Mouse (Mus musculus) NIH3T3 (cell line): ENCODE results near the gene Camk2d.

ENCODE experiments used
- DNase-seq: peaks from one replicate; pipeline ENCODE4 v3.0.0-alpha.2; 2012; ENCODE audit warnings: low read depth

Camk2d gene

DNA sequence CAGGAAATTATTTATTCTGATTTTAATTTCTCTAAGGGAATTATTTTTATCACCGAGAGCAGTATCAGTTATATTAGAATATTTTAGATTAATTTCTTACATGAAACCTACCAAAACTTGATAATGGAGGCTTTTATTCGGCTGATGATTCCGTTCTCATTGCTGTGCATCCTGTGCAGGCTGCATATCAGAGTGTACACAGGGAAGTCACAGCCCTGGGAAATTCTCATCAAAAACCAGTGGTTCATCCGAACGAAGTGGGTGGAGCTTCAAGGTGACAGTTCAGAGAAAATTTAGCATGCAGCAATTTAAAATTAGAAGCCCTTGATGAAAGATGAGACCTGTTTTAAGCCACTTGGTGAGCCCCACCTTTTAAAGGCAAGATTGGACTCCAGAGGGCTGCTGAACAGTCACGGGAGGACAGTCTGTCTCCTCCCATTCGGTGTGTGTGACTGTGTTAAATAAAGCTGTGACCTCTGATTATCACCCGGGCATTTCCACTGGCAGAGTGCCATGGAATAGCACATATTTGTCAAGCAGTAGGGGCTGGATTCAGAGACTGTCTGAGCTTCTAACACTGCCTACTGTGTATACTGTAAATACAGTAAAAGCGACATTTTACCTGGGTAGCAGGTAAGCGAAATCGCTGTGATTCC lies 150.2 kb downstream of the Camk2d start:
- DNase-seq: peak; percentile 45

DNA sequence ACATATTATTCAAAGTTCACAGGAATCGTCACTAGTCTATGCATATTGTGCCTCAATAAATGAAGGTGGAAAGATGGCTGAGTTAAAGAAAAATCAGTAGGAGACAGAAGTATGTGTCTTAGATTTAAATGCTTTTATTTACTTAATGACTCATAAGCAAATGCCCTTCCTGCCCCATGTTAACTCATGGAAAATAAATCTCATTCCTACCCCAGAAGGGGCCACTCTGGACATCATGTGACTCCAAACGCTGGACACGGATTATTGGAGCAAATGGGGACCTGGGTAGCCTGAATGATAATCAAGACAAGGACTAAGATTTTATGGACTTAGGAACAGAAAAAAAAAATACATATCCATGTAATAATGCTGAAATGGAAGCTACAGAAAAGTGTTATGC lies 151.5 kb downstream of the Camk2d start:
- peak; percentile 24 for DNase-seq

DNA sequence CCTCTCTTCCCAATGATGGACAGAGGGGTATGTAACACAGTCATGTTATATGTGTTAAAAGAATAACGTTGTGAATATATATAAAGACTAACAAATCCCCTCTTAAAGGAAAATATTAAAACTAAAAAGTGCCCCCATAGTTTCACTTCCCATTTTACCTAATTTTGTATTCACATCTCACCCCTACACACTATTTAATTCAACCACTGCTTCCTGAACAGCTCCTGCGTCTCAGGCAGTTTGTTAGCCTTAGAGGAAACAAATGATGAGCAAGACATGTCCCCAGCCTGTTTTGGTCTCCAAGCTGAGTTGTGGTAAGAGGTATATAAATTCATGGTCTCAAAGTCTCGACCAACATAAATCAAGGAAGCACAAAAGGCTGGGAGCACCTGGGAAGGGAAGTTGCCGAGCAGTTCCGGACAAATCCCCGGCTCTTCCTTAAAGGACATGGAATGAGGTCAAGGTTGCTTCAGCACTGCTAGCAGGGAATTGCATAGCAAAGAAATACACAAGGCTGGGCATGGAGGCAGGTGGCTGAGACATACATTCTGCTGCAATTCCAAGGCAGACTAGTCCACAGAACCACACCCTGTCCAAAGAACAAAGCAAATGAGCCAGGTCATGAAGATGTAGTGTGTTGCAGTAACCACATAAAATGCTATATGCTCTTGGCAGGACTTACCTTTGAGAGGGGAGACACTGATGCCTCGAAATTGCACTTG lies 155.4 kb downstream of the Camk2d start:
- no peak for DNase-seq

DNA sequence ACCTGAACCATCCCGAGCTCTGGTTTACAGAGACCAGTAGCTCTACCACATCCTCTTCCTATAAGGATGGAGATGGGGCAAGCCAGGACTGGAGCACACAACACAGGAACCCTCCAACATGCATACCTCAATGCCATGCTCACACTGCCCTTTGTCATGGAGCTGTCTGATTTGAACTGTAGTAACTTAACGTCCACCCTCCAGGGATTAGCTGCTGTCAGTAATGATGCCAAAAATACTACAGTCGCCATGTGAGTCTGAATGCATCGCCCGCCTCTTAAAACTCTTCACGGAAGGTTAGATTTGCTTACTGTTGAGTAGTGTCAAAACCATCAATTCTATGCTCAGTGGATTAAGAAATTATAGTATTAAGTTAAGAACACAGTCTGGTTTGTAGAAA lies 156.9 kb downstream of the Camk2d start:
- DNase-seq: no peak

DNA sequence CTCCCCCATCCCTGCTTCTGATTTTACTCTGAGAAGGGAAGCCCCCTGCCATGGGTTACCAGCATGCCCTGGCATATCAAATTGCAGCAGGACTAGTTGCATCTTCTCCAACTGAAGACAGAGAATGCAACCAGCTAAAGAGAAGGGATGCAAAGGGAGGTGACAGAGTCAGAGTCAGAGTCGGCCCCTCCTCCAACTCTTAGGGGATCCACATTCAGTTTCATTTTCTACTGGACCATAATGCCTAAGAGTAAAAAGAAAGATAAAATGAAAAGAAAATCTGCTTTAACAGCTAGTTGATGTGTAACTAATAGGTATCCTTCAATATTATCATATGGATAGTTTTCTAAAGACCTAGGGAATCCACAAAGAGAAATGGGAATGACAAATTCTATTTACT lies 162.3 kb downstream of the Camk2d start:
- no peak for DNase-seq

DNA sequence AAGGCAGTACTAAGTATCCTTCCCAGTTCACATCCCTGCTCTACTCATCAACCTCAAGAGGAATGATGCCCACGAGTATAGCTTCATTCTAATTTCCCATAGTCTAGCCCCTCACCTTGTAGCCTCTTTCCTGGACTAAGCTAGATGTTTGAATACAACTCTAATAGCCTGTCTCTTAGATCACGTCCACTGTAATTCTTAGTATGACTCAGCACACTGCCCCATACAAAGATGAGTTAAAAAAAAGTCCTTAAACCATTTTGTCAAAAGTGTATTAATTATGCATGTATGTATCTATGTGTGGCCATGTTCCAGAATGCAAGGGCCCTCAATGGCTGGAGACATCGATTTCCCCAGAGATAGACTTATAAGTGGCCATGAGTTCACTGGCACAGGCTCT lies 164.5 kb downstream of the Camk2d start:
- DNase-seq: no peak

DNA sequence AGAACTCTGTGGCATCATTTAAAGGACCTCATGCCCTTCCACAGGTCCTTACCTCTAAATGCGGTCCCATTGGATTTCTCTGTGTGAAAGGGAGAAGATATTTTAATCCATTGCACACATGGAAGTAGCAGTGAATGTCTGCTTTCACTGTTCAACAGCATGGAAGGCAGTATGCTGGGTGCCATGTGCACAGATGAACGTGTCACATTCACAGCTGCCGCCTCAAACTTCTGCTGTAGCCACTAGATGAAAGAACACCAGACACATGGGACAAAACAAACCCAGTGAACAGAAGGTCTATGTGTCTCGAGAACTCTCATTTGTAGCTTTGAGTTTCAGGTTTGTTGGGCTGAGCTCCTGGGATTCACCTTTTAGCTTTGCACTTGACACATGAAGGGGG lies 168.6 kb downstream of the Camk2d start:
- DNase-seq: no peak

DNA sequence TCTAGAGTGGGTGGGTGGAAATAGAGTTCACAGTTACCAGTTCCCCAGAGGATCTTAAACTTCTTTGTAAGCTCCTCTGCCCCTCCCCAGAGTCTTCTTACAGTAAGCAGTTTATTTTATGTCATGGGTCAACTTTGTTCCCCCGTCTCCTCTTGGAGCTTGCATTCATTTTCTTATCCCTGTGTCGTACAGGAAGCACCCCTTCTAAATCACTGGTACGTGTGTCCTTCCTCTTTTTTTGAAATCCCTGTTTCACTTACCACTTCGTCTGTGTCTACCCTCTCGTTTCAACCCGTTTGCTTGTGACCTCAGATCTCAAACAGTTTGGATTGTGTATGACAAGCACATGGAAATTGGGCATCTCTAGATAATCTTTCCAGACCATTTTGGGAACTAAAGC lies 174.0 kb downstream of the Camk2d start:
- no peak for DNase-seq

DNA sequence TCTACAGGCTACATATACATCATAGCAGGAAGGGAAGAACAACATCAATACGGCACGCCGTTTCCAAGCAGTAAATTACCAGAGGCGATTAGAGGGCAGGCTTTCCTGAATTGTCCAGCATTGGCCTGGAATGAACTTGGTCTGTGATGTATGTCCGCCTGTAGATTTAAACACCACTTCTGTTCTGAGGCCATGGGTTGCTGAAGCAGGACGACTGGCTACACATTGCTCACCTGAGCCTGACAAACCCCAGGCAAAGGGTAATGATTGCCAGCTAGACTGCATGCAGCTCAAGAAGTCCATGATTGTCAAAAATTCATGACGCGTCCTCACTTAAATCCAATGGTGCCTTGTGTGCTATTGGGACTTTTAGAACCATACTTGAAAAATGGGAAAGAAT lies 174.9 kb downstream of the Camk2d start:
- DNase-seq: no peak

DNA sequence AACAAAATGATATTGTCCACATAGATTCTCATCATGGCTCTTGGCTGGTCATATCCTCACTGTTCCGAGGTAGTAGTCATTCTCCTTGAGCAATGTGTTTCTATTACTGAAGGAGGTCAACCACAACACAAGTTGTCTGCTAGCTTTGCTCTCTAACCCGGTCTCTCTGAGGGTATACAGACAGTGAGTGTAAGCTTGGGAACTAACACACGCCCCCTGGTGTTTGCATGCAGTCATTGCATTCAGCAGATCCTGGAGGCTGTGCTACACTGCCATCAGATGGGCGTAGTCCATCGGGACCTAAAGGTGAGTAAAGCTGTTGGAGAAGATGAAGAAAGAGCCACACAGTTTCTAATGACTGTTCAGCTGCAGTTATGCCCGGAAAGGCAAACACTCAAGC lies 175.4 kb downstream of the Camk2d start:
- DNase-seq: peak; percentile 76

DNA sequence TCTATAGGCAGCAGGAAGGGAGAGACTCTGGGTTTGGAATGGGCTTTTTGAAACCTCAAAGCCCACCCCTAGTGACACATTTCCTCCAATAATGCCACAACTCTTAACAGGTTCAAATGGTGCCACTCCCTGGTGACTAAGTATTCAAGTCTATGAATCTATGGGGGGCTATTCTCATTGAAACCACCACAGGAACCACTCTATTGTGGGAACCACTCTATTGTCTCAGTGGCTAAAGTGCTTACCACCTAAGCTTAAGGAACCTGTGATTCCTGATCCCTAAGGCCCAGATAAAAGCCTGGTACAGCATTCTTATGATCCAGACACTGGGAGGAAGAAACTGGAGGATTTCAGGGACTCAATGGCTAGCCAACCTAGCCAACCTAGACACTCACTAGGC lies 179.9 kb downstream of the Camk2d start:
- no peak for DNase-seq

DNA sequence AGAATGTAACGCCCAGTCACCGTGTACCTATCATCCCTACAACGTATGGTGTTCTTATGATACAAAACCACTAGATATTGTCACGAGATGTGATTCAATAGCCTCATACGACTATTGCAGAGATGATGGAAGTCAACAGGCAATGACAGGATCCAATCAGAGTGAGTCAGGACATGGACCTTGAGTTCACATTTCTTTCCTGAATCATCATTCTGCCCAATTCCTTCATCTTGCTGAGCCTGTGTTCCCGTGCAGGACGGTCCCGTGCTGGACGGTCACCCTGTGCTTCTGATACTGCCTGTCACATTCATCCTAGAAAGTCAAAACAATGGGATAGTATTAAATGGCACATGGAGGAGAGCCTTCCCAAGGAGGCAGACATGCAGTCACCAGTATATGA lies 181.0 kb downstream of the Camk2d start:
- DNase-seq: no peak

DNA sequence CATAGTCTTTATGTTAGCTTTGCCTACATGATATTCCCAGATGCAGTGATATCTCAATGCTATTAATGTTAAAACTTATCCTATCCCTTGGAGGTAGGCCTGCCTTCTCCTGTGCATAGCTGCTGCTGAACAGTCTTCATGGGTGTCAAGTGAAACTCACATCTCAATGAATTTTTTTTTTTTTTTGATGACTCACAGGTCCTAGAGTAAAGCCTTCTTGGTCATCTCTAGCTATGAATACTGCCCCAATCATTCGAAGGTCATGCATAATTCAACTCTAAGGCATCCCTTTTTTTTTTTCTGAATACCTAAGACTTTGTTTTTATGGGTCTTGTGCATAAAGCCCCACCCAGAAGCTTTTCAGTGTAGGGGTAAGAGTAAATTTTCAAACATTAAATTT lies 181.8 kb downstream of the Camk2d start:
- no peak for DNase-seq

DNA sequence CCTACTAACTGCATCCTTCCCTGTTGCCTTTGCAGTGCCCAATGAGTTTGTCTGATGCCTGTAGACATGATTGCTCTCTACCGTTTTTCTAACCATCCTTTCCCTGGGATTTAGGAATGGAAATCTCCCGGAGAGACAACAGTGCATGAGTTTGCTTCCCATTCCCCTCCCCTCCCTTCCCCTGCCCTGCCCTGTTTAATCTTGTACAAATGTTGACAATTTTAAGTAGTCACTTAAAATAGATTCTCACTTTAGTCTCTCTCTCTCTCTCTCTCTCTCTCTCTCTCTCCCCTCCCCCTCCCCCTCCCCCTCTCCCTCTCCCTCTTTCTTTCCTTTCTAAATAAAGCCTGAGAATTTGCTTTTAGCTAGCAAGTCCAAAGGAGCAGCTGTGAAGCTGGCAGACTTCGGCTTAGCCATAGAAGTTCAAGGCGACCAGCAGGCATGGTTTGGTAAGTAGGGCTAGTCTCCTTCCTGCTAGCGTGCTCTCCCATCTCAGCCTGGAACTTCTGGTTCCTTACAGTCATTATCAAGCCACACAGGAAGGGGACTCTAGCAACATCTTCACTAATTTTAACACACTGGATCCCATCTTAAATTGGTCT lies 184.0 kb downstream of the Camk2d start:
- no peak for DNase-seq

DNA sequence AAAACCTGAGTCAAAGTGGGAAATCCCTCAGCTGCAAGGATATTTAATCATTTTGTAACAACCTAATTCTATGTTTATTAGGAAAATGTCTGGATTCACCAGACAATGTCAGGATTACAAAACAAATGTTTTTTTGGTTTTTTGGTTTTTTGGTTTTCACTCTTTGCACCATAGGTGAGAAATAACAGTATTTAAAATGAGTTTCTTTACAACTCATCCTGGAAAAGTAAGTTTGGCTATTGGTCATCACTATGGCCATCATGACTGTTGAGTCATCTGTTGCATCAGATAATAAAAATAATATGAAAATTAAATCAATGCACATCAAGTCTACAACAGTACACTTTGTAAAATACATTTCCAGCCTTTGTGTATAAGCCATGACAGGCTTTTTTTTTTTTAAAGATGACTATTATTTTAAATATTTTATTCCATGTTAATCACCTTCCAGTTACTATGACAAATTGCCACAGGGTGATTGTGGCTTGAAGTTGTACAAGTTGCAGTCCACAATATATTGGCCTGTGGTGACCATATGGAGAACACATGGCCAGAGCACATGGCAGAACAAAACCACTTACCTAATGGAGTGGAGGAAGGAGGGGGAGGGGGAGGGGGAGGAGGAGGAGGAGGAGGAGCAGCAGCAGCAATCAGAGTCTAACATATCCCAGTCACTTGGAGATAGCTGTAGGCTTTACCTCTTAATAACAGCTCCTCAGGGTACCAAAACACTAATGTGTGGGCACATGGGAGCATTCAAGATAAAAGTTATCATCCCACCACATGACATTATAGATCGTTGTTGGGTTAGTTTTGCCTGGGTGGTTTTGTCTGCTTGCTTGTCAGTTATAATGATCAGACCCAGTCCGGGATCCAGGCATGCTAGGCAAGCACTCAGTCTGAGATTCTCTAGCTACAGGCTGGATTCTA lies 197.2 kb downstream of the Camk2d start:
- DNase-seq: no peak

DNA sequence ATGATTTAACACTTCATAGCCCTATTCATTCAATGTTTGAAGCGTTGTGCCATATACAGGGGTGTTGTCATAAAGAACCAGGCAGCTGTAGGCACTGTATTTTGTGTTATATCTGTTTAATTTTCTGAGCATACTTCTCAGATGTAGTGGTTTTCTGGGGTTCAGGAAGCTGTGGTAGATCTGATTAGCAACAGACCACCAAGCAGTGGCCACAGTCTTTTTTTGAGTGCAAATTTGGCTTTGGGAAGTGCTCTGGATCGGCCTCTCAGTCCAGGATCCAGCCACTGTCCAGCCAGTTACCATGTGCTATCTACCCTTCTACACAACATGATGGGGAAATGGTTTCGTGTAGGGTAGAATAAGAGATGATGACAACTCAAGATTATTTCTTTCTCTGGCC lies 199.8 kb downstream of the Camk2d start:
- no peak for DNase-seq

DNA sequence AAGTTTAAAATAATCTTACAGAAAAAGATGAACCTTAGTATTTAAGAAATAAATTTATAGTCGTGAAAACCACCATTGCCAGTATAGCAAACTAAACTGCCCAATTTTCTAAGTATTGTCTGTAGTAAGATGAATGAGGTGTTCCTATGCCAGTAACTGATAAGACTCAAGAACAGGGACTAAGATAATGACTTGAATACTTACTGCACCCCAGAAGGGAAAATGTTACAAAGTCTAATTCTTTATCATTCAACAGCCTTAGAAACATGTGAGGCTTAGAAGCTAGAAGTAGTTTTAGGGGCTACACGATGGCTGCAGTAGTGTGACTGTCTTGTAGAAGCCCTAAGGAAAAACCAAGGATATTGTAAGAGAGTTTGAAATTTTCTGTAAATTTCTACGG lies 200.9 kb downstream of the Camk2d start:
- no peak for DNase-seq

DNA sequence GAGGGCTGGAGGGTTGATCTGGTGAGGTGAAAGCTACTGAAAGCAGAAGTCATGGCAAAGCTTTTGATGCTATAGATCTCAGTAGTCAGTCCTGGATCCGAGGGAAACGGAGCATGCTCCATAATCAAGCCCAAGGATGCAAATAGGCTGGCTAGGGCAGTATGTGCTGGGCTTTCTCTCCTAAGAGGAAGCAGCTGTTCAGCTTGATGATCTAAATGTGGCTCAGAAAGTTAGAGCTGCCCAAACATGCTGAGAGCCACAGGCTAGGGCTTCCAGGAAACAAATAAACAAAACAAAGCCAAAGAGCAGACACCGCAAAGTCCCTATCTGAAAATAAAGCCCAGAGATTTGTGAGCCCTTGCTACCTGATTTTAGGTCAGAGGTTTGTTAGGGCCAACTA lies 201.7 kb downstream of the Camk2d start:
- no peak for DNase-seq

DNA sequence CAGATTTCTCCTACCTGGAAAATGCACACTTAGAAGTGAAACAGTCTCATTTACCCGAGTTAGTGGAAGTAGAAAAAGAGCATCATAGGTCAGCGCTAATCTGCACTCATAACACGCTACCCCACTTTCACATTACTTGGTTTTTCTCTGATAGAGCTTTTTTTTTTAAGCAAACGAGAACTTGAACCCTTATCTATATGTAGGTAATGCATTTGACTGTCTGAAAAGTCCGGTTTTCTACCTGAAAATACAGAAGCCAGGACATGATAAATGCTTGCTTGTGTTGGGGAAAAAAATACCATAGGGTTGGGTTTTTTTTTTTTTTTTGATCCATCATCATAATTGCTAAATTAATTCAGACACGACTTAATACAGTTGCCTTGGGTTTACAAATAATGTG lies 206.9 kb downstream of the Camk2d start:
- no peak for DNase-seq

DNA sequence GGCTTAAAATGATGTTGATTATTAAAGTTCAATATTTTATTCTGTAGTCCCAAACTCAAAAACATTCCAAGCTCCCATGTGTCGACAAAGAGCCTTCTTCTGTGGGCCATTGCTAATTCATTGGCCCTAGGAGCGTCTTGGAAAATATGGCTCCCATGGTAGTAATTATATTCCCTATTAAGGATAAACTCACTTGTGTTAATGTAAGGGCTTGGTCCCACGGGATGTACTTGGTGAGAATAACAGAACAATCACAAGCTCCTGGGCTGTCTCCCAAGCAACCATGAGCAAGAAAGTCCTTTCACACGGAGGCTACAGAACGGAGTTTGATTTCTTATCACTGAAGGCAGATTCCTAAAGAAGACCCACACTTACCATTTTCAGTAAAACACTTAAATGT lies 208.9 kb downstream of the Camk2d start:
- DNase-seq: no peak

DNA sequence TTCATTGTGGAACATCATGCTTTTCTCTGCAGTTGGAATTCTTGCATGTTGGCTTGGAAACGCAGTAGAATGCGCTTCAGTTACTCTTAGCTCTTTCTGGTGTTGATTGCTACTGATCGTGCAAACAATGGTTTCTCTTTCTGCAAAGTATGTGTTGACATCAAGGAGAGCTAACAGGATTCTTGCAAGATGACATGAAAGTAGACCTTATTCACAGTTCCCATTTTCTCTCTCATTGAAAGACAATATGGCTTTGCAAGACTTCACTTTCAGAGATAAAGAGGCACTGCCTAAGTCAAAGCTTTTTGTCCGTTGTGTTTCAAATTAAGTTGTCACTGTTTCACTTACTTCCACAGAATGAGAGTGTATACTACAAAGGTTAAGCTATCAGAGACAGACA lies 210.0 kb downstream of the Camk2d start:
- no peak for DNase-seq

DNA sequence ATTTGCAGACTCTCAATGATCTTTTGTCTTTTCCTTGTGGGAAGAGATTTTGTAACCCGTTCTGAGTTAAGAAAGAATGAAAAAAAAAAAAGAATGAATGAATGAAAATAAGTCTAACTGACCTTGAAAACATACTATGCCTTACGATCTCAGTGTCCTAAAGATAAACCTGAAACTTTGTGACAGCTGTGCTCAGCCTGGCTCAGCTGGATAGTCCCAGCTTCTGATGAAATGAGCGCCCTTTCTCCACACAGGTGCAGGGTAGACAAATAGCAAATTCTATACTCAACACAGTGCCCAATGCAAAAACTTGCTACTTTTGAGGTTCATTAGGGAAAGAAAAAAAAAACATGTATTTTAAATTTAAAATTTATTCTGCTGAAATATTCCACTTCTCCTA lies 213.8 kb downstream of the Camk2d start:
- DNase-seq: no peak
